Mouse (Mus musculus): ENCODE results near the gene Hmgn3.

The Hmgn3 gene

DNA sequence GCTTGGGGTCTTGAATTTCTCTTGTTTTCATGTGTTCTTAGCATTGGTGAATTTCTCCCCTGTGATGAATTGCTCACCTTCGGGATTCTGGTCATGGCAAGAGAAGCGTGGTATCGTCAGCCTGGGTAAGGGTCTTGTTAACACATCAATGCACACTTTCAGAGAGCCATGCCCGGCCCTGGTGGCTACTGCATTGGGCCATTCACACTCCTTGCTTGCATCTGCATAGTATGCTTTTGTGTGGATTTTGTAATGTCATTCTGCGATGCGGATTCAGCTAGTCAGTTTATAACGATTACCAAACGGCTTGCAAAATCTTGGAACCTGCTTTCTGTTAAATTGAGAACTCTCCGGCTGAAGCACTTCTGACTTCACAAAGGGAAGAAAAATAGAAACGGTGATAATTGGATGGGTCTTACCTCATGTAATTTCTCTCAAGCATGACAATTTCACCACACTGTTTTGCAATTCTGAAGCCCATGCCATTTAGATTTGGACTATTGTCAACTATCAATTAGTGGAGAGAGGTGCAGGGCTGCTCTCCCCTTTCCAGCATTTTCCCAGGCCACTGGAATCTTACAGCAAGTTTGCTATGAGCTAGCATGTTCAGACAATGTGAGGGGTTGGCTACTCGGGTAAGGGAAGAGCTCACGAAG lies 47.7 kb downstream of the Hmgn3 start:
- DNase-seq: no peak

DNA sequence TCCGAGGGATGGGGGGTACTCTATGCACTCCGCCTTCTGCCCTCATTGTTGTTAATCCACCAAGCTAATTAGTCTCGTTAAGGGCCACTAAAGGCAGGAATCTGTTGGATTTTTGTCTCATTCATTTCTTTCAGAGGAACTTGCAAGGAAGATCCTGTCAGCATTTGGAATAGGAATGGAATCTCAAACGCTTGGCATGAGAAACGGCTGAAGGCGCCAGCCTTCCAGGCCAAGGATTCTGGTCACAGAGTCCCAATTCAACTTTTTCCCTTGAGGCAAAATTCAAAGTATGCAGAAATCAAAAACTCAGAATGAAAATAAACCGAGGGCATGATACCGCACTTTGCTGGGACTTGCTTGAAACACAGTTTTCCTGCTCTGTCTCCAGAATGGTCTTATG lies 48.7 kb downstream of the Hmgn3 start:
- DNase-seq: no peak

DNA sequence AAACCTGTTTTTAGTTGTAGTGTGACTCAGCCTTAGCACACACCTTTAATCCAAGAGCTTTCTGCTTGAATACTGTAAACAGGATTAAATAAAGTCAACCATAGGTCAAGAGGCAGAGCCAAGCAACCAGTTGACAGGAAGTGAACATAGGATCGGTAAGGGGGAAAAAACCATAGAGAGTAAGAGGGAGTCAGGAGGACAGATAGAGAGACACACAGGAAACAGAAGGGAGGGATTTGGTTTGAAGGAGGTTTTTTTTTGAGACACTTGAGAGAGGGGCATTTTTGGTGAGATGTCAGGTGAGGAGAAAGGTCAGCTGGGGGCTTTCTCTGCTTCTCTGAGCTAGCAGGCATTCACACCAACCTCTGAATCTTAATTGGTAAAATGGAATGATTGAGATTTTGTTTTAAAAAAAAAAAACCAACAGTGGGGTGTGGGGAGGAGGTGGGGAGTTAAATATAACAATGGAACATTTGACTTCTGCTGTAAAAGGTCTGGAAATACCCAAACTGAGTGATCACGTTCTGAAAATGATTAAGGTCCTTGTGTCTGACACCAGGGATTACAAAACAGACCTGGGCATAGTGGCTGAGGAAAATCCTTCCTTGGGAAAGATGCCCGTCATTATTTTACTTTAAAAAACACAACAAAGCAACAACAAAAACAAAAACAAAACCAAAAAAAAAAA lies 51.7 kb downstream of the Hmgn3 start:
- DNase-seq: no peak

DNA sequence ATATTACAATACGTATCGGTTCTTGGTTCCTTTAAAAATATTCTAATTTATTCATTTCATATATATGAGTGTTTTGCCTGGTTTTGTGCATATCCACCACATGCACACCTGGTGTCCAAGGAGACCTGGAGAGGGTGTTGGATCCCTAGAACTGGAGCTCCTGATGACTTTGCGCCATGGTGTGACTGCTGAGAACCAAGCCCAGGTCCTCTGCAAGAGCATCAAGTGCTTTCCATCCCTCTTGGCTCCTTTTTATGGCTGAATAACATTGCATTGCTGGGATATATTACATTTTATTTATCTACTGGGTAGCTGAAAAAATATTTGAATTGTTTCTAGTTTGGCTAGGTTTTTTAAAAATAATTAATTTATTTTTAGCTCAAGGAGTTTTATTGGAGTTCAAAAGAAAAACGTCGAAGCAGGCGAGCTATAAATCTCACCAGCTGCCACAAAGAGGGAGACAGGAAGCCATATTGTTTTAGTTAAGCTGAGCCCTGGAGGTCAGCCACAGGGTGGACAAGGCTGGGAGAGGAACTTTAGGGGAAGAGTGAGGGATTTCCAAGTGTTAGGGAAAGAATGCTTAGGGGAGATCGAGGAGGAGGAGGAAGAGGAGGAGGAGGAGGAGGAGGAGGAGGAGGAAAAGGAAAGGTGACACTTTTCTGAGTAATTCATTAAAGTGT lies 62.6 kb downstream of the Hmgn3 start:
- DNase-seq: no peak

DNA sequence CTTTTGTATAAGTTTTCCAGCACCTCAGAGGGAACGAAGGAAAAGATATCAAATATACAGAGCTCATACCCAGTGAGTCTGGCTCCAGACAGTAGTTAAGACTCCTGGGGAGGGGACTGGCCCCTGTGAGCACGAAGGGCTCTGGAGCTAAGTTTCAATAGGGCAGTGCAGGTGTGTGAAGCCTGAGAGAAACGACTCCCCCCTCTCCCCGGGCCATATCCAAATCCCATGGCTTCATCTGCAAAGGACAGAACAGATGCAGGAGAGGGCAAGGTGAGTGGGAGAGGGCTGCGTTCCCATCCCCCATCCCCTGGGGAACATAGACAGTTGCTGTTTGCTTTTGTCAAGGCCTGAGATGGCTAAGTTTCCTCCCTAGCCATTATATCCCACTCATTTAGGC lies 63.4 kb downstream of the Hmgn3 start:
- no peak for DNase-seq

DNA sequence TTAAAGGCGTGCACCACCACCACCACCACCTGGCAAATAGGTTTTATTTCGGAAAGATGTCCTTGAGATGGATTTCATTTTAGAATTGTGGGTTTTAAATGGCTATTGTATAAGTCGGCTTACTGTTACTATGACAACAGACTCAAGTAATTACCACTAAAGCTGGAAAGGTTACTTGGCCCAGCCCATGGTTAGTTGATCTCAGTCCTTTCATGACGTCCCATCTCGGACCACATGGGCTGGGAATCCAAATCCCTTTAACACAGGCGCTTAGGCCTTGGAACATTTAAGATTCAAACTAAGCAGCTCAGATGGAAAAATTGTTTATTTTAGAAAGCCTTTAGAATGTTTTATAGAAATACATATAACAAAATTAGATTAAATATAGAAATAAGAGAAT lies 64.2 kb downstream of the Hmgn3 start:
- DNase-seq: no peak

DNA sequence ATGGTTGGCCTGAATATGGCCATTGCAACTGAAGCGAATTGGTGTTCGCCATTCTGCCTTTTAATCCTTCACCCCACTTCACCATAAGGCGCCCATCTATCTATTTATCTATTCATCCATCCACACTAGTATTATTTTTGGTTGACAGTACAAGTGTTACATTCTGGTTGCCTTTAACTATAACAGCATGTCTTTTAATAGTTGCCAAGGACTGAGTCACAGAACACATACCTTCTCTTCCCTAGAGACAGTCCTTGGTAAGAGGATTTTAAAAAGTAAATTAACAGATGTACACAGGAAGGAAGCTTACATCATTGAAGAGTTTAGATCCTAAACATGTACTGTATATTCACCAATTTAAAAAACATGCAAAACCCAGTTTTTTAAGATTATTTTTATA lies 66.8 kb downstream of the Hmgn3 start:
- no peak for DNase-seq

DNA sequence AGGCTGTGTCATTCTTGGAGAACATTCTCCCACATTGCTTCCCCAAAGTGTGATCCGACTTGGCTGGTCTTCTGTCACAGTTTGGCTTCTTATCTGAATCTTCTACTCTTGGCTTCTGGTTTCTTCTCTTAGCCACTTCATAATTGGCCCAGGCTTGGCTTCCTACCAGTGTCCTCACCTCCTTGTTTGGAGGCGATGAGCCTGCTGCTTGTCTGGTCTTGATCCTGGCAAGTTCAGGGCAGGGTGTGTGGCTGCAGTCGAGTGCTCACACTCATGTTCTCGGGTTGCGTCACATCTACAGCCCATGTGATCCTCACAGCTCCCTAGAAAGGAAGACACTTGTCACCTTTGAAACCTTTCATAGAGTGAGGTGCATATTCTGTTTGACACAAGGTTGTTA lies 78.2 kb downstream of the Hmgn3 start:
- no peak for DNase-seq

DNA sequence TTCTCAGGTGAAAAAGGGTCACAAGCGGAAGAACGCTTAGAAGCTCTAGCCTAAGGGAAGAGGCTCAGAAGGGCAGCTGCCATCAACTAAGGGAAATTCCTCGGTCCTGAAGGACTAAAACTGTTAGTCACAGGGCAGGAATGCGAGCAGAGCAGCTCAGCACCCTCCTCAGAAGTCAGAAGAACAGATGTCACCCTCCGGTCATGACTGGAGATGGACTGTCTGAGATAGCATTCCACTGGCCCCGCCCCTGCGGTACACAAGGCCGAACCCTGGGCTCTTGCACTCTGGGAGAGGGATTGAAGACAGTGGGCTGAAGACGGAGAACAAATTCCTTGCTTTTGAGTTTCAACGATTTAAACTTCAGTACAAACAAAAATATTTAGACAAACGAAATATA lies 85.2 kb downstream of the Hmgn3 start:
- DNase-seq: no peak

Data from thymus, postnatal 36 days (tissue).